Mouse (Mus musculus) cerebellum, adult 18-20 months (tissue): Measurements from ENCODE around the gene Trpm5.
A peak's percentile ranks its signal among the peaks of the same experiment; 100 is the strongest.

Experiments
- DNase-seq, 2 experiments: peaks; one replicate each; pipeline ENCODE4 v3.0.0; 2021

The Trpm5 gene

GRCm38 (mm10) chr7:143058221-143058697 is 36.2 kb downstream of the Trpm5 start:
- no peak for DNase-seq

GRCm38 (mm10) chr7:143057667-143058220 is 36.7 kb downstream of the Trpm5 start:
- no peak for DNase-seq

DNA sequence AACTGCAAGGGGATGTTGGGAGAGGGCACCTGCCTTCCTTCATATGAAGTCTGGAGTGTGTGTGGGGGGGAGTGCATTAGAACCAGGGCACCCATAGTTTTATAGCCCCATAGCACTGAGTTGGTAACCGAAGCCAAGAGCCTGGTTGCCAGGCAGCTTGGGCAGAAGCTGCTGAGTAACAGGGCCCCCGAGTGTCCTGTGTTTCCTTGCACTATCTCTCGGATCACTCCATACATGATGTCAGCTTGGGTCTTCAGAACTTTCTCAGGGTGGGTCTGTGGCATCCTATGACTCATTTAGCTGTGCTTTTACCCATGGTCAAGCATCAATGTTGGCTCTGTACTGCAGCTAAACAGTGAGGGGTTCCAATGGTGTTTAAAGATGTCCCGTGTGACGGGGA is 37.4 kb downstream of the Trpm5 start:
- no peak for DNase-seq

GRCm38 (mm10) chr7:143055499-143056186 is 38.8 kb downstream of the Trpm5 start:
- DNase-seq: no peak

- DNase-seq: no peak
These were observed 39.4 kb downstream of the Trpm5 start for GRCm38 (mm10) chr7:143055001-143055400.

GRCm38 (mm10) chr7:143054612-143054965 is 39.9 kb downstream of the Trpm5 start:
- DNase-seq: no peak

GRCm38 (mm10) chr7:143053961-143054611 is 40.4 kb downstream of the Trpm5 start:
- peak in 1 of 2 experiments; percentile 25 for DNase-seq

GRCm38 (mm10) chr7:143053008-143053899 is 41.2 kb downstream of the Trpm5 start:
- DNase-seq: peak; percentile 51 to 65

GRCm38 (mm10) chr7:143052626-143053007 is 41.8 kb downstream of the Trpm5 start, which contains the start of gene Cd81:
Cd81 (plus strand) TSS chr7:143052739.
- DNase-seq: peak; percentile 77 to 82

GRCm38 (mm10) chr7:143051316-143051715 is 43.1 kb downstream of the Trpm5 start:
- DNase-seq: no peak

- DNase-seq: peak in 1 of 2 experiments; percentile 10
These were observed 44.3 kb downstream of the Trpm5 start for GRCm38 (mm10) chr7:143049841-143050816.

- DNase-seq: no peak
These were observed 45.1 kb downstream of the Trpm5 start for GRCm38 (mm10) chr7:143049331-143049730.

- no peak for DNase-seq
These were observed 48.1 kb downstream of the Trpm5 start for GRCm38 (mm10) chr7:143046358-143046757.

DNA sequence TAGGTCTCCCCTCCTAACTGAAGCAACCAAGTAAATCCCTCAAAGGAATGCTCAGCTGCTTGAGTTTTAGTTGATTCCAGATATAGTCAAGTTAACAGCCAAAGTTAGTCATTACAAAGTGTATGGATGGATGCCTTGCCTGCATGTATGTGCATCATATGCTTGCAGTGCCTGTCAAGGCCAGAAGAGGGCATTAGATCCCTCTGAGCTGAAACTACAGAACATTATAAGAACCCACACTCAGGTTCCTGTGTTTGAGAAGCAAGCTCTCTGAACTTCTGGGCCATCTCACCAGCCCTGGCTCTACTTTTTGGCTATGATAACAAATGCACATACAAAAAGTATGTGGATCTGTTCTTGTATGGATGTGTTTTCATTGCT is 49.6 kb downstream of the Trpm5 start:
- no peak for DNase-seq

GRCm38 (mm10) chr7:143044049-143044825 is 50.2 kb downstream of the Trpm5 start:
- no peak for DNase-seq

GRCm38 (mm10) chr7:143042897-143043300 is 51.5 kb downstream of the Trpm5 start:
- no peak for DNase-seq

DNA sequence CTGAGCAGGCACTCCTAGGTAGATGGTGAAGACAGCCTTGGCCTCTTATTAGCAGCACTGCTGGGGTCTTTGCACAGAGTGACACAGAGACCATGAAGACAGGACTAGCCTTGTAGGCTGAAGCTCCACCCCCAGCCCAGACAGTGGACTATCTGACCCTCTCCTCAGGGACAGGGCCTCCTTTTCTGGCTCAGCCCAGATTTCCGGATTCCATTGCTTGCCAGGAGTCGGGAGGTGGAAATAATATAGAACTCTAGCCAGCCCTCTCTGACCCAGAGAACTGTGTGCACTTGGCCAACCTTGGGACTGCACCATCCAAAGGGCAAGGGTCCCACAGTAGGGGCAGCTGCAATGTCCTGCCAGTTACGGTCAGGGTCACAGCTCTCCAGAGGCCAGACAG is 52.4 kb downstream of the Trpm5 start:
- DNase-seq: peak in 1 of 2 experiments; percentile 6

DNA sequence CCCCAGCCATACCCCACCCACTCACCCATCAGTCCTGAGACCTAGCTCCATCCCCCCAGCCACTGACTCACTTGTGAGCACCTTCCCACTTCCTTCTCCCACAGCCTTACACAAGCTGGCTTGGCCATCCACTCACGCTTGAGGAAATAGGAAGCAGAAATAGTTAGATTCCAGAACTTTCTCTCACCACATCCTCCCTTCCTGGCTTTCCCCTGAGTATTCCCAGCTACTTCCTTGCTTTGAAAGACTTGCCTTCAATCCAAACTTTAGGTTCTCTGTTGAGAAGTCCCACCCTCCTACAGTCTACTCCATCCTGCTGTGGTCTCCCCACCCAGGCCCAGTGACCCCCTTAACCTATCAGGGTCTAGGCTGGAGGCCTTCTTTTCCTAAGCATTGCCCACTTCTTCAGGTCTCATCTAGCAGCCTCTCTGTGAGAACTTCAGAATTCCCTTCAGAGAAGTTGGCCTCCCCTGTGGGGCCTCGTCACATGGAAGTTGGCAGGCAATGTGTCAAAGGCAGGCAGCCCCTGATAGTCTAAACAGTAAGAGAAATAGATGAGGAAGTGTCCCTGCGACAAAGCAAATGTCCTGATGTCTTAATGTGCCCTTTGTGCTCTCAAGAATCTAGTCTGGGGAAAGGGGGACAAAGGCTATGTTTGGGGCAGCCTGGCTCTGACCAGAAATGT is 53.2 kb downstream of the Trpm5 start:
- no peak for DNase-seq

DNA sequence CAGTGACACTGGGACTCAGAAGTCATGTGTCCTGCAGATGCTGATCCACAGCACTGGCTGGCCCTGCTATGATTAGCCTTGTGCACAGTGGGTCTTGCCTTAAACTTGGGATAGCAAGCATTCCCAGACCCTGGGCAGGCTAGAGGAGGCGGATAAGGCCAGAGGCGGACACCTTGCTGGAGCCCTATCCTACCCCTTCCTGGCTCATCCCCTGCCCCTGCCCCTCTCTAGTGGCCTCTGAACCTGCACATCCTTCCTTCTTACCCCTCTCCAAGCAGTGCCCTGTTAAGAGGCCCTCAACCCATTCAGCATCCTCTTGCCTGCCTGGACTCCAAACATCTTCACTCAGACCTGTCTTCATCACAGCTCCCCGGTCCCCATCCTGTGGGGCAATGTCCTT is 53.9 kb downstream of the Trpm5 start:
- DNase-seq: no peak

DNA sequence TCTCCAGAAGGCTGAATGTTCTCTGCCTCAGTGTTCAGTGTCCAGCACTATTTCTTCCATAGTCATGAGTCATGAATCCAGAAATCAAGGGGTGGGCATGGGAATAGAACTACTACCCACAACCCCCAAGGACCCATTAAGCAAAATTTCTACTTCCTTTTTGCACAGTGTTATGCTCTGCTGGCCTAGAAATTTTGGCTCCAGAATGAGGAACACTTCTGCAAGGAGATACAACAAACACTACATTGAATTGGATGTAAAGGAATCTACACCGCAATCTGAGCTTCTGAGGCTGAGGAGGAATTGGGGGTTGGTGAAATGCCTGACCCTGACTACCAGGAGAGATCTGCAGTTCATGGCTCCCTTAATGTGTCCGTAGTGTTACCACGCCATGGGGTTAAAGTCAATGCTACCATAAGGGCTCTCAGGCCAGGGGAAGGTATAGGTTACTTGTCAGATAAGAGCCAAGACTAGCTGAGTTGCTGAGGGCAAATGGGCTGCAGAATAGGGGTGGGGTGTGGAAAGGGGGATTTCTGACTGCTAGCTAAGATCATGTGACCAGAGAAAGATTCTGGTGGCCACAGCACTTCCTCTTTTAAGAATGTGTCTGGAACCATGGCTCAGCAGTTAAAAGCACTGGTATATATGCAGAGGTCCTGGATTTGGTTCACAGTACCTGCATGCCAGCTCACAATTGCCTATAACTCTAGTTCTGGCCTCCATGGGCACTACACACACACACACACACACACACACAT is 56.1 kb downstream of the Trpm5 start:
- no peak for DNase-seq
